Mouse (Mus musculus): ENCODE results near the gene Clybl.

Gene Clybl

GRCm38 (mm10) chr14:122181078-122181814 is at the start of gene Clybl:
Clybl (plus strand) TSS chr14:122181704.
- DNase-seq (ENCODE audit: low spot score): peak; percentile 84

DNA sequence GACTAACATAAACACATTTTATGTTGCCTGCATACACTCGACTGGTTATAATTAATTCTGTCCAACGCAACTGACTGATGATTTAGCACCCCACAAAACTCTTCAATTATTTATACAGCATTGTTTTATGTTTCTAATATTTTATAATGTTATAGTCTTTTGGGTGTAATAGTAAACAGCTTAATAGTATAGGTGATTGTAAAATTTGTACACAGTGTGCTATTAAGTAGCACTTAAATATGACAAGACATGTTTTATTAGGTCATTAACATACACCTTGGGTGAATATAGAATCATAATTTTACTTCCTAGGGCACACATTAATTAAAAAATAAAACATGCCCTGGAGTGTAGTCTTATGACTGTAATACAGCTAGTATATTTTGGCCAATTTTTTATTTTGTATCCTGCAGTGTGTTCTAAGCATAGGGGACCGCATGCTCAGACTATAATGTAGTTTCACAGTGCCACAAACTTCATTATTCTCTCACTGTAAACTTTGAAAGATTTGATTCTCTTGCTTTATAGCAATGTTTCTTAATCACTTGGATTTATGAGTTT is 45.1 kb upstream of the Clybl start:
- DNase-seq (ENCODE audit: low spot score): no peak

- no peak for DNase-seq (ENCODE audit: low spot score)
Observed at GRCm38 (mm10) chr14:122137234-122137633, 44.3 kb upstream of the Clybl start.

DNA sequence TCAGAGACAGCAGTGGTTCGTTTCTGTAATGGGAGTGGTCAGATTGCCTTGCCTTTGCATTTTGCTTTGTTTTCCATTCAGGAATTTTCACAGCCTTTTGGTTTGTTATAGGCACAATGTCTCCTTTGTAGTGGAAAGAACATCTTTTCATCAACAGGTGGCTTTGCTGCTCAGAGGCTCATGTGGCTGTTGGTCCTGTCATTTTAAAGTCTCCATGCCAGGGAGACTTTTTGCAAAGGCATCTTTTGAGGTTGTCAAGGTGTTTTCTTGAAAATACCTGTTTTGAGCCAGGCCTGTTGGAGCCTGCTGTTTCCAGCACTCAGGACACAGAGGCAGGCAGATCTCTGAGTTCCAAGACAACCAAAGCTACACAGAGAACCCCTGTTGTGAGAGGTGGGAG is 41.4 kb upstream of the Clybl start:
- no peak for DNase-seq (ENCODE audit: low spot score)

GRCm38 (mm10) chr14:122143585-122144269 is 37.8 kb upstream of the Clybl start:
- no peak for DNase-seq (ENCODE audit: low spot score)

DNA sequence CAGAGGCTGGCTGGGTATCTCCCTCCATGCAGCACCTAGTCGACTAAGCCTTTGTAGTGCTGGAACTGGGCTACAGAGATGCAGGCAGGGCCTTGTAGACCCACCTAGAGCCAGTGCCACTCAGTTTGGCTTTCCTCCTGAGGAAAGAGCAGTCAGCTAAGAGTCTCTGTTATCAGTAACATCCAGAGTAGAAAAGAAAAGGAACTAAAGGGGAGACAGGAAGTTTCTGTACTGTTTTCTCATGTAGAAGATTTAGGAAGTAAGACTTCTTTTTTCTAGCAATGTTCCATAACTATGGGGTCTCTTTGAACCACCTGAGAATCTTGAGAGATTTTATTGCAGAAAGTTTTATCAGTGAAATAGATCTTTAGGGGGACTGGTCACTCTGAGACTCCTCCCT is 36.1 kb upstream of the Clybl start:
- DNase-seq (ENCODE audit: low spot score): no peak

DNA sequence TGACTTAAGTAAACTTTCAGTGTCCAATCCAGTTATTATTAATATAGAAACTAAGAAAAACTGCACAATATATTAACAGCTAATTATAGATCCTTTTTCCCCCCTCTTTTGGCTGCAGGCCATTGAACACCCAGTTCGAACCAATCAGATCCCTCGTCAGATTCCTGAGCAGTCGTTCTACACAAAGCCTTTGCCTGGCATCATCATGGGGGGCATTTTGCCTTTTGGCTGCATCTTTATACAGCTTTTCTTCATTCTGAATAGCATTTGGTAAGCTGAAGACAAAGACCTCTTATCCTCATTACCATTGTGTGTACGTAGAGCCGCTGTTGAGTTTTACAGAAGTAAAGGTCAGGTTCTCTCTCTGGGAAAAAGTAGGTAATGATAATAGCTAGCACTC is 30.9 kb upstream of the Clybl start:
- no peak for DNase-seq (ENCODE audit: low spot score)

DNA sequence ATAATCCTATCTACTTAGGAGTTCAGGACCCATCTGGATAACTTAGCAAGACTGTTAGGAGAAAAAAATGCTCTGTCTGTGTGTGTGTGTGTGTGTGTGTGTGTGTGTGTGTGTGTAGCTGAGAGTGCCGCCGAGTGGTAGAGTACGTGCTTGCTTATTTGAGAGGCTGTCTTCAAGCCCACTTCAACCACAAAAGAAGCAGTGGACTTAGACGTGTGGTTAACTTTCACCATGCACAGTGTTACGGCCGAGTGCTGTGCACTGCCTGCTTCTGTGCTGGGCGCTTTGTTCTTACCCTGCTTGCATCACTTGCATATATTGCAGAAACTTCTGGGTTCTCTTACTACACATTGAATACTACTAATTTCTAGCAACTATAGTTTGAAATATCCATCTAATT is 23.8 kb upstream of the Clybl start:
- no peak for DNase-seq (ENCODE audit: low spot score)

DNA sequence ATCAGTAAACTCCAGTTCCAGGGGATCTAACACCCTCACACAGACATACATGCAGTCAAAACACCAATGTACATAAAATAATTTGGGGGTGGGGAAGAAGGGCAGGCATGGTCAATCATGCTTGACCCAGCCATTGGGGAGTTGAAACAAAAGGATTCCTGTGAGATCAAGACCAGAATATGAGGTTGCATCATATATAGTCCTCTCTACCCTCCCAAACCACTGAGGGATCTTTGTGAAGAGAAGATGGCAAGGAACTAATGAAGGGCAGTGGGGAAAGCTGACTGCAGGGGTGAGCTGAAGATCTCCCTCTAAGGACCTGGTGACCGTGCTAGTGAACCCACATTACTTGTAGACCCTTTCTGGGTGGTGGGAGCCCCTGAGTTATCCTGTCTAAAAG is 20.6 kb upstream of the Clybl start:
- no peak for DNase-seq (ENCODE audit: low spot score)

- no peak for DNase-seq (ENCODE audit: low spot score)
Observed at GRCm38 (mm10) chr14:122168912-122169311, 12.6 kb upstream of the Clybl start.

GRCm38 (mm10) chr14:122170202-122170781 is 11.2 kb upstream of the Clybl start:
- no peak for DNase-seq (ENCODE audit: low spot score)

GRCm38 (mm10) chr14:122171031-122171430 is 10.5 kb upstream of the Clybl start:
- DNase-seq (ENCODE audit: low spot score): no peak

DNA sequence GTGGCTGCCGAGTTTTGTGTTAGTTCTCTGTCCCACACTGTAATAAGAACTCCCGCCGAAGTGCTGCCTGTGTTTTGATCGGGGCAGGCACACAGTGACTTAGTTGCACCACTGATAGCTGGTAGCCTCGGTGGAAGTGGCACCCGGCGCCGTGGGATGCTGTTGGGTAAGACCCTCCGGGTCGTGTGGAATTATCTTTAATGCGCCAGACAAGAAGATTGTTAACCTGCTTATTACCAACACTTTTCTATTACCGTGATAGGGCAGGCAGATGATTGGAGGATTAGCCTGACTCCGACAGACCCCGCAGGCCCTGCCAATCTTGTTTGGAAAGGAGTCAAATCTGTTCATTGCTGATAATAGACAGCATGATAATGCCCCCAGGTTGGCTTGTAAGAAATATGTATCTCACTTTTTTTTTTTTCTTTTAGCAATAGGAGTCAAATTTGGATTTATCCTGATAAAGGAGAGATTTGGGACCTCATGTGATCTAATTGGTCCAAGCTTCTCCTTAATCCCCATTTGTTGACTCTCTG is 5.2 kb upstream of the Clybl start:
- no peak for DNase-seq (ENCODE audit: low spot score)

DNA sequence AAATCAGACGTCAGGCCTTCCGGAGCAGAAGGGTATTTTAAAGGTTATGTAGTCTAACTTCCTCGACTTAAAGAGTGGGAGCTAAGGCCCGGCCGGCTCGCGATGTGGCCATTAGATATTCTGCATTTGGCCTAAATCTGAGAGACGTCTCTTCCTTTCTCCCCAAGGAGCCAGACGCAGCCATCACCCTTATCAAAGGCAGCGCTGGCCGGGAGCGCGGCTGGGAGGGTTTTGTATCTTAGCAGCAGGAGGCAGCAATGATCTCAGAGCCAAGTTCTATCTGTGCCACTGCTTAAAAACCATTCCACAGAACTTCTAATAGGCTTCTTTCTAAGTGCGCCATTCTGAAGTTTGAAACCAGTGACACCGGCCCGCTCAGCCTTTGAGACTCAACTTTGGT is 2.2 kb upstream of the Clybl start:
- DNase-seq (ENCODE audit: low spot score): no peak

- DNase-seq (ENCODE audit: low spot score): peak; percentile 19
Observed at GRCm38 (mm10) chr14:122181815-122182157, 282 bp downstream of the Clybl start.

- no peak for DNase-seq (ENCODE audit: low spot score)
Observed at GRCm38 (mm10) chr14:122182220-122182619, 716 bp downstream of the Clybl start.

GRCm38 (mm10) chr14:122183974-122184373 is 2.5 kb downstream of the Clybl start:
- DNase-seq (ENCODE audit: low spot score): no peak

DNA sequence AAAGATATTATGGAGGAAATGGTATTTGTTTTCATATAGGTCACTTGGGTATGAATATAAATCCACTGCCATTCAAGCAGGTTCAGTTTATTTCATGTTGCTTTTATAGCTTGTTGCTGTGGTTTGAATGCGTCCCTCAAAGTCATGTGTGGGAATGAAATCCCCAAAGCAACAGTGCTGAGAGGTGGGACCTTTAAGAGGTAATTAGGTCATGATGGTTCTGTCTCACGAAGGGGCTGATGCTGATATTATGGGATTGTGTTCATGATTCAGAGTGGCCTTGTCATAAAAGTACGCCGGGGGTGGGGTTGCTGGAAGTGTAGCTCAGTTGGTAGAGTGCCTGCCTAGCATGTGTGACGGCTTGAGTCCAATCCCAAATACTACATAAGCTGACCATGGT is 6.7 kb downstream of the Clybl start:
- DNase-seq (ENCODE audit: low spot score): no peak

DNA sequence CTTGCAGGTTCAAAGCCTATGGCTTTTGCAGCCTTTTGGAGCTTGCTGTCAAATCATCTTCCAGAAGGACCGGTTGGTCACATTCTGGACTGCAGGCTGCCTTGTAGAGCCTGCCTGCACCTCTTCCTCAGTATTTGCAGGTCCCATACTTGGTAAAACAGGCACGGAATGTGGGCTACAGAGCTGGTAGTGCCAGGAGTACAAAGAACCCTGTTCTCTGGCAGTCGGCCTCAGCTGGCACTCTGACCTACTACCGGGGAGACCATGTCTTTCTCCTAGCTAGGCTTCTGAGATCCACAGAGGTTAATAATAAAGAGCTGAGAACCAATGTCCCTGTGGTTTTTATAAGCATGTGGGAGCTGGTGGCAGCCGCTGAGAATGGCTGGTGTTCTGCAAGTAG is 8.4 kb downstream of the Clybl start:
- no peak for DNase-seq (ENCODE audit: low spot score)

- DNase-seq (ENCODE audit: low spot score): no peak
Observed at GRCm38 (mm10) chr14:122190527-122190926, 9.0 kb downstream of the Clybl start.

GRCm38 (mm10) chr14:122190941-122191510 is 9.5 kb downstream of the Clybl start:
- DNase-seq (ENCODE audit: low spot score): peak; percentile 39

DNA sequence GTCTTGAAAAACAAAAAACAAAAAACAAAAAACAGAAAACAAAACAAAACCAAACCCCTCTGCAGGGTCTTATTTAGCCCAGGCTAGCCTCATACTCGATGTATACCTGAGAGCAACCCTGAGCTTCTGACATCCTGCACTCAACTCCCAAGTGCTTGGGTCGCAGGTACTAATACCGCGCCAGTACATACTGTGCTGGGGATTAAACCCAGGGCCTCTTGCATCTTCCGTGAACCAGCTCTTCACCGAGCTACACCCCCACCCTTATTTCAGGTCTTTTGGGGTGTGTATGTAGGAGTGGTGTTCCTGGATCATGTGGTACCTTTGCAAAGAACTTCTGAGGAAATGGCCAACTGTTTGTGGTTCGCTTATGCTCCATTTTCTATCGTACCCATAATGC is 13.1 kb downstream of the Clybl start:
- no peak for DNase-seq (ENCODE audit: low spot score)

DNA sequence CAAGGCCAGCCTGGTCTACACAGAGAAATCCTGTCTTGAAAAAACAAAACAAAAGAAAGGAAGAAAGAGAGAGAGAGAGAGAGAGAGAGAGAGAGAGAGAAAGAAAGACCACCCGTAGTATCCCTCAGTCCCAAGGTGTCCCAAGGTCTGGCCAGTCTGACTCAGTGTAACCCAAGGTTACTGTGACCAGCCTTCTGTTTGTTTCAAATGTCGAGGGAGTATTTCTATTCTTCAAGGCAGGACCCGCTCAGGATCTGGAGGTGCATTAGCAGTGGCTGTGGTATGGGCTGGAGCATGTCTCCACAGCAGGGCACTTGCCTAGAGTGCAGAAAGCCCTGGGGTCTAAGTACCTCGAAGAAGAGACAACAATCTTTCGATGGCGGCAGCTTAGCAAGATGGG is 15.3 kb downstream of the Clybl start:
- DNase-seq (ENCODE audit: low spot score): no peak
